Mouse (Mus musculus) liver, postnatal 0 days (tissue): Measurements from ENCODE around the gene Tbc1d21. TPM values are rescaled to one million over a fixed set of nuclear protein-coding genes. Genes with fewer than 3 reads are reported as not detected.

ENCODE experiments used
- ATAC-seq: fragments of 200-750 bp; cut with Nextera tagmentation; 2 replicates; pipeline ENCODE4 v1.8.0; 2017; ENCODE audit warnings: mild to moderate bottlenecking, moderate library complexity
- DNase-seq: peaks from one replicate; pipeline ENCODE4 v3.0.0-alpha.2; 2016
- H3K27ac ChIP-seq: fragments of 300-500 bp; sonication (generic); 2 replicates; pipeline ENCODE4 v1.5.1; 2014; ENCODE audit warnings: antibody characterized with exemption, moderate library complexity, mild to moderate bottlenecking, low read depth
- H3K27me3 ChIP-seq: fragments of 300-500 bp; sonication (generic); 2 replicates; pipeline ENCODE4 v1.6.1; 2014; ENCODE audit warnings: low read length, control low read depth, mixed read lengths; ENCODE audit not compliant: insufficient read depth
- H3K36me3 ChIP-seq: fragments of 300-500 bp; sonication (generic); replicated peaks from 2 replicates; pipeline ENCODE4 v1.6.1; 2014; ENCODE audit warnings: mild to moderate bottlenecking, control low read depth, low read length, moderate library complexity, mixed read lengths; ENCODE audit not compliant: insufficient read depth
- H3K4me1 ChIP-seq: fragments of 300-500 bp; sonication (generic); 2 replicates; pipeline ENCODE4 v1.6.1; 2014; ENCODE audit warnings: antibody characterized with exemption, mild to moderate bottlenecking, control low read depth; ENCODE audit not compliant: insufficient read depth
- H3K4me2 ChIP-seq: fragments of 300-500 bp; sonication (generic); 2 replicates; pipeline ENCODE4 v1.6.1; 2014; ENCODE audit warnings: low read depth, mild to moderate bottlenecking, low read length, moderate library complexity, mixed read lengths
- H3K4me3 ChIP-seq: fragments of 300-500 bp; sonication (generic); 2 replicates; pipeline ENCODE4 v1.5.1; 2014; ENCODE audit warnings: low read depth, low read length
- H3K9ac ChIP-seq: fragments of 300-500 bp; sonication (generic); replicated peaks from 2 replicates; pipeline ENCODE4 v1.6.1; 2014; ENCODE audit warnings: mild to moderate bottlenecking, moderate library complexity
- H3K9me3 ChIP-seq: fragments of 300-500 bp; sonication (generic); 2 replicates; pipeline ENCODE4 v1.6.1; 2016; ENCODE audit warnings: mild to moderate bottlenecking, control low read depth, low read length, mixed read lengths
- CTCF ChIP-seq: sonication (generic); IDR thresholded peaks from 2 replicates; pipeline ENCODE4 v1.5.1; 2016; ENCODE audit warnings: antibody characterized with exemption, low read depth
- EP300 ChIP-seq: IDR thresholded peaks from 2 replicates; pipeline ENCODE4 v1.6.1; 2016; ENCODE audit warnings: antibody characterized with exemption, low read depth, mild to moderate bottlenecking
- WGBS: fragments of 180-500 bp; shearing (Covaris S2); extraction: QIAGEN DNeasy Blood & Tissue Kit; methylation state at CpG from one replicate; pipeline ENCODE4 v1.1.7; 2014; ENCODE audit not compliant: insufficient replicate concordance; 5-methylcytosine and 5-hydroxymethylcytosine counted together
- polyA plus RNA-seq: library from polyadenylated mRNA; unstranded; fragments of >200 nt; fragmentation: Nextera tagmentation; extraction: Ambion mirVana; gene quantifications from 2 replicates; pipeline ENCODE4 v1.2.1, GENCODE M21; 2015

Gene Tbc1d21
- polyA plus RNA-seq, 1 experiment from 2014 or later, result not detected

DNA sequence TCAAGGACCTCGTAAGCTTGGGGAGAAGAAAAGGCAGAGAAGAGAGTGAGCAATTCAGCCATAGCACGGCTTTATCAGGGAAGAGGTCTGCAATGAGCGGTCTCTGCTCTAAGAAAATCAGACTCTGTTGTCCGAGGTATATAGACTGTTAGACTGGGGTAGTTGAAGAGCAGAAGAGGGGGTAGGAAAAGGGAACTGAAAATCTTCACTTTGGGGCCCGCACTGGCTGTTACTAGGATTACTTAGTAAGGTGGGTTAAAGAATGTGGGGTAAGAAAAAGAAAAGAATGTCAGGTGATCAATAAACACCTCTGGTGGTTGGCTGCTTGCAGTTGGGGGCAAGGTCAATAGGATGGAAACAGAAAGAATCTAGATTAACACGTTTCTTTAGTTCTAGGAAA is 17.0 kb downstream of the Tbc1d21 start:
- TF ChIP-seq EP300, result no peak
- no peak for TF ChIP-seq CTCF
- Histone ChIP-seq H3K4me1 (no peaks in the 10 kb centered on the region), H3K4me2 (no peak overlapping the region), H3K36me3 (no peaks in the 10 kb centered on the region), H3K9me3 (no peaks in the 10 kb centered on the region), H3K4me3 (no peak overlapping the region), H3K27me3 (no peaks in the 10 kb centered on the region), H3K27ac (no peak overlapping the region), H3K9ac (no peak overlapping the region)
- WGBS, result 62% methylated on average over 6 of the region's 6 CpGs
- ATAC-seq (no peak), DNase-seq (no peak)

DNA sequence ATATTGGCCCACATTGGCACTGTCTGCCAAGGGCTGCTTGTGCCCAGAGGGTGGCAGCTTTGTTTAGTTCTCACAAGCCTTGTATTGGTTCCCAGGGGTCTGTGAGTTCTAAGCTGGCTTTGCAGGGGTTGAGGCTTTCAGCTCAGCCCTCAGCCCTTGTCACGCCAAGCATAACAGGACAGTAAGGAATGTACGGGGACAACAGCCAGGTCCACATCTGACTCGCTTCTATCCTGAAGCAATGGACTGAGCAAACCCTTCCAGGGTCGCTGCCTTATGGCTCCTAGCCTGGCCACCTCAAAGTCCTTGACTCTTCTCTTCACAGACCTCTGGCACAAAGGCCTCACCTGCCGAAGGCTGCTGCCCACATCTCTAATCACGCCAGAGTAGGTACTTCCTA is 22.5 kb downstream of the Tbc1d21 start:
- Histone ChIP-seq H3K36me3 (no peaks in the 10 kb centered on the region), H3K27me3 (no peaks in the 10 kb centered on the region), H3K27ac (no peak overlapping the region), H3K4me1 (0 out of 2 replicates have a peak, but pooled peaks cover 2% of the 10 kb centered on the region), H3K4me2 (no peak overlapping the region), H3K4me3 (no peak overlapping the region), H3K9me3 (no peaks in the 10 kb centered on the region), H3K9ac (no peak overlapping the region)
- TF ChIP-seq CTCF (no peak), EP300 (no peak)
- WGBS, result 76% methylated on average over 6 of the region's 6 CpGs
- ATAC-seq, result no peak
- DNase-seq, result no peak

DNA sequence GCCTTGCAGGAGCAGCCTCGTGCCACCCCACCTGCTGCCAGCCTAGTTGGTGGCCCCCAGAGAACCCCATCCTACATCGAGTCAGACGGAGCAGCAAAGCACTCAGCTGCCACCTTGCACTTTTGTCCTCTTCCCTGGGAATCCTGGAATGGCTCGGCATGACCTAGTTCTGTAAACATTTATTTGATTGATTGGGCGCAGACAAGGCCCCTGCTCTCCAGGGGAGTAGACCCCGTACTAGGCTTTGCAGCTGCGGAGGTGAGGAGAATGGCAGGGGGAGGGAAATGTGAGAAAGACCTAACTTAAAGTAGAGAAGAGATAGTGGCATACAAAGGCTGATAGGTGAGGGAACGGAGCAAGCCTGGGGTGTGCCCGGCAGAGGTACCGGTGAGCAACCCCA is 23.8 kb downstream of the Tbc1d21 start:
- Histone ChIP-seq H3K27ac (no peak overlapping the region), H3K9ac (no peak overlapping the region), H3K27me3 (no peaks in the 10 kb centered on the region), H3K4me3 (no peak overlapping the region), H3K36me3 (no peaks in the 10 kb centered on the region), H3K9me3 (no peaks in the 10 kb centered on the region), H3K4me2 (no peak overlapping the region), H3K4me1 (0 out of 2 replicates have a peak, but pooled peaks cover 2% of the 10 kb centered on the region)
- WGBS, result 32% methylated on average over 10 of the region's 10 CpGs
- ATAC-seq (peak; percentile 58; the same call in 1 of the 2 replicates), DNase-seq (peak; percentile 69)
- TF ChIP-seq EP300 (no peak), CTCF (no peak)

DNA sequence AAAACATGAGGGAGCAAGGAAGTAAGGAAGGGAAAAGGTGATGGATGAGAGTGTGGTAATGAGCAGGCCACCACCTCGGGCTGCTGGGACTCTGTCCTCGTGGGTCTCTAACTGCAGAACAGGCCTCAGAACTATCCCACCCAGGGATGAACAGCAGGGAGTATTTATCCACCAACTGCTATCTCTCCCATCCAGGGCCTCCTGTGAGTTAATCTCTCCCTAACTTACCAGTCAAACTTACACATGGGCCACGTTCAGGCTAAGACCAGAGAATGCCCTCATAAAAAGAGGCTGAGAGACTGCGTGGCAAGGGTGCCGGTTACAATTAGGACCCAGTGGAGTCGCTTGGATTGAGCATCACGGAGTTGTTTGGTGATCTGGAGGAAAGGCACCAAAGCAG is 24.3 kb downstream of the Tbc1d21 start:
- no peaks in the 10 kb centered on the region for H3K9me3 ChIP-seq
- 53% methylated on average over 7 of the region's 7 CpGs for WGBS
- H3K9ac ChIP-seq, result no peak overlapping the region
- DNase-seq (no peak), ATAC-seq (no peak)
- no peak overlapping the region for H3K4me2 ChIP-seq
- H3K27me3 ChIP-seq, result no peaks in the 10 kb centered on the region
- no peak overlapping the region for H3K27ac ChIP-seq
- H3K36me3 ChIP-seq, result no peaks in the 10 kb centered on the region
- 0 out of 2 replicates have a peak, but pooled peaks cover 2% of the 10 kb centered on the region for H3K4me1 ChIP-seq
- TF ChIP-seq CTCF, result no peak
- TF ChIP-seq EP300, result no peak
- H3K4me3 ChIP-seq, result no peak overlapping the region

DNA sequence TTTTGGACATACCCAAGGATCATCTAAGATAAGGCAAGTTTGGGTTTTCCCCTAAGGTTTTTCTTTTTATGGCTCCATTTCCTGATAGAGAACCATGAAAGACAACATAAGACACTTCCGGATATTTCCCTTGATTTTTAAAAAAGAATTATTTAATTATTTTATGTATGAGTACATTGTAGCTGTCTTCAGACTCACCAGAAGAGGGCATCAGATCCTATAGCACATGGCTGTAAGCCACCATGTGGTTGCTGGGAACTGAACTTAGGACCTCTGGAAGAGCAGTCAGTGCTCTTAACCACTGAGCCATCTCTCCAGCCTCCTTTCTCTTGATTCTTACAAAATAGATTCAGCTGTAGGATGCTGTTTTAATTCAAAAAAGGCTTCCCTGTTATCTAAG is 28.5 kb downstream of the Tbc1d21 start:
- H3K9ac ChIP-seq, result no peak overlapping the region
- H3K27me3 ChIP-seq, result no peaks in the 10 kb centered on the region
- H3K4me1 ChIP-seq, result 0 out of 2 replicates have a peak, but pooled peaks cover 2% of the 10 kb centered on the region
- no peak overlapping the region for H3K4me2 ChIP-seq
- no peaks in the 10 kb centered on the region for H3K36me3 ChIP-seq
- H3K27ac ChIP-seq, result no peak overlapping the region
- H3K4me3 ChIP-seq, result no peak overlapping the region
- TF ChIP-seq CTCF, result peak; percentile 12; the same call in 1 of the 2 replicates
- no peak for TF ChIP-seq EP300
- DNase-seq (no peak), ATAC-seq (no peak)
- no peaks in the 10 kb centered on the region for H3K9me3 ChIP-seq
- WGBS, result 88% methylated on average over 1 of the region's 1 CpGs

DNA sequence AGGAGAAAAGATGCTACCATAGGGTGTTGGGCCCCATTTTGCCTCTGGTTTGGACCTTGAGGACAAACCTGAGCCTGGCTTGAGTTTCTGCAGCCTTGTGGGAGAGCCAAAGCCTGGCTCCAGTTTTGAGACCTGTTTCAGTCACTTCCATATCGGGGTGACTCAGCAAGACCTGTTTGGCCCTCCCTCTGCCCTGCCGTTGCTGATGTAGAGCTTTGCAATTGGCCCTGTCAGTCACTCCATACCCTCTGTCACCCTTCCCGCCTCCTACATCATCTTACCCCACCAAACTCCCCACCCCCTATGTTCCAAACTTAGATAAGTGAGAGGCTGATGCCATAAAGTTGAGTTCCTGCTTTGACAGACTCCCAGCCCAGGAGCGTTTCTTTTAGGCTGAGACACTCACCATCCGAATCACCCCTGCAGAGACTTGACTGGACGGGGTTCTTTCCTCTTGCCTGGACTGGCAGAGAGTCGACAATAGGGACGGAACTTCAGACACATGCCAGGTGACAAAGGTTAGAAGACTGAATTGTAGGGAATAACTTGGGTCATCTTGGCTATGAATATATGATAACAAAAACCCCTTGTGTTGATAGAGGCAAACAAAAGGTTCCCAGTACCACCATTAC is 33.5 kb downstream of the Tbc1d21 start:
- no peak overlapping the region for H3K4me3 ChIP-seq
- ATAC-seq, result no peak
- TF ChIP-seq EP300, result no peak
- TF ChIP-seq CTCF, result no peak
- no peaks in the 10 kb centered on the region for H3K4me1 ChIP-seq
- H3K27me3 ChIP-seq, result no peaks in the 10 kb centered on the region
- no peak overlapping the region for H3K4me2 ChIP-seq
- DNase-seq, result no peak
- WGBS, result 63% methylated on average over 8 of the region's 8 CpGs
- H3K9me3 ChIP-seq, result no peaks in the 10 kb centered on the region
- H3K36me3 ChIP-seq, result no peaks in the 10 kb centered on the region
- H3K9ac ChIP-seq, result no peak overlapping the region
- H3K27ac ChIP-seq, result no peak overlapping the region

DNA sequence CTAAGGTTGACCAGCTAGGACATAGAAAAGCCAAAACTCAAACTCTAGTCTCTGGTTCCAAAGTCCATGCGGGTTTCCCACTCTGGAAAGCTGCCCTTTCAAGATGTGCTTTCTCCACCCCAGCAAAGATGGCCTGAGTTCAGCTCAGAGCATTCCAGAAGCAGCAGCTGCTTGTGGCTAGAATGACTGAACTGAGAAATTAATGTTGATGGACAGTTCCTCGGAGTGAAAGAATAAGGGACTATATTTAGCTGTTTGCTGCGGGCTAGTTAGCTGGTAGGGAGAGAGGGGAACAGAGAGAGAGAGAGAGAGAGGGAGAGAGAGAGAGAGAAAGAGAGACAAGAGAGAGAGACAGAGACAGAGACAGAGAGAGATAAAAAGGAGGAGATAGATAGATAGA is 39.0 kb downstream of the Tbc1d21 start:
- DNase-seq, result no peak
- ATAC-seq, result no peak
- Histone ChIP-seq H3K27ac (no peak overlapping the region), H3K36me3 (no peaks in the 10 kb centered on the region), H3K4me1 (no peaks in the 10 kb centered on the region), H3K9me3 (no peaks in the 10 kb centered on the region), H3K27me3 (no peaks in the 10 kb centered on the region), H3K4me2 (no peak overlapping the region), H3K9ac (no peak overlapping the region), H3K4me3 (no peak overlapping the region)
- TF ChIP-seq EP300, result no peak
- no peak for TF ChIP-seq CTCF
- WGBS, result 59% methylated on average over 3 of the region's 3 CpGs
